Mouse (Mus musculus): ENCODE results near the gene Tfip11. TPM values are rescaled to one million over a fixed set of nuclear protein-coding genes. Genes with fewer than 3 reads are reported as not detected.

Tfip11 gene
- total RNA-seq (2014; fragmentation: Nextera tagmentation) (32.1 and 33.3 TPM in 2 replicates), total RNA-seq (2017) (14.7 and 22.6 TPM in 2 replicates)

GRCm38 (mm10) chr5:112325546-112326445 lies at the start of gene Tfip11:
TSS of gene Tfip11 (plus strand) at chr5:112326358.
- ATAC-seq (replicated peaks; ENCODE audit: low FRiP score, low TSS enrichment, poor library complexity, severe bottlenecking), result peak; percentile 84

- ATAC-seq (replicated peaks; ENCODE audit: low FRiP score, low TSS enrichment, poor library complexity, severe bottlenecking), result 0 out of 2 replicates have a peak, but pooled peaks have one; percentile 2
These were observed 49.2 kb upstream of the Tfip11 start for GRCm38 (mm10) chr5:112276907-112277348.

GRCm38 (mm10) chr5:112277906-112278470 lies 48.2 kb upstream of the Tfip11 start:
- no peak for ATAC-seq (replicated peaks; ENCODE audit: low FRiP score, low TSS enrichment, poor library complexity, severe bottlenecking)

GRCm38 (mm10) chr5:112279181-112280021 lies 46.8 kb upstream of the Tfip11 start:
- ATAC-seq (replicated peaks; ENCODE audit: low FRiP score, low TSS enrichment, poor library complexity, severe bottlenecking), result no peak

GRCm38 (mm10) chr5:112280151-112280550 lies 46.0 kb upstream of the Tfip11 start:
- no peak for ATAC-seq (replicated peaks; ENCODE audit: low FRiP score, low TSS enrichment, poor library complexity, severe bottlenecking)

- no peak for ATAC-seq (replicated peaks; ENCODE audit: low FRiP score, low TSS enrichment, poor library complexity, severe bottlenecking)
These were observed 45.1 kb upstream of the Tfip11 start for GRCm38 (mm10) chr5:112280863-112281660.

GRCm38 (mm10) chr5:112281676-112282075 lies 44.5 kb upstream of the Tfip11 start:
- no peak for ATAC-seq (replicated peaks; ENCODE audit: low FRiP score, low TSS enrichment, poor library complexity, severe bottlenecking)

GRCm38 (mm10) chr5:112282123-112282779 lies 43.9 kb upstream of the Tfip11 start:
- ATAC-seq (replicated peaks; ENCODE audit: low FRiP score, low TSS enrichment, poor library complexity, severe bottlenecking), result no peak

GRCm38 (mm10) chr5:112282780-112283482 lies 43.2 kb upstream of the Tfip11 start:
- ATAC-seq (replicated peaks; ENCODE audit: low FRiP score, low TSS enrichment, poor library complexity, severe bottlenecking), result no peak

GRCm38 (mm10) chr5:112283543-112284202 lies 42.5 kb upstream of the Tfip11 start:
- no peak for ATAC-seq (replicated peaks; ENCODE audit: low FRiP score, low TSS enrichment, poor library complexity, severe bottlenecking)

- ATAC-seq (replicated peaks; ENCODE audit: low FRiP score, low TSS enrichment, poor library complexity, severe bottlenecking), result no peak
These were observed 42.0 kb upstream of the Tfip11 start for GRCm38 (mm10) chr5:112284203-112284582.

GRCm38 (mm10) chr5:112285548-112286085 lies 40.5 kb upstream of the Tfip11 start:
- ATAC-seq (replicated peaks; ENCODE audit: low FRiP score, low TSS enrichment, poor library complexity, severe bottlenecking), result peak; percentile 22

GRCm38 (mm10) chr5:112286608-112286983 lies 39.6 kb upstream of the Tfip11 start:
- ATAC-seq (replicated peaks; ENCODE audit: low FRiP score, low TSS enrichment, poor library complexity, severe bottlenecking), result no peak

GRCm38 (mm10) chr5:112286984-112287641 lies 39.0 kb upstream of the Tfip11 start:
- no peak for ATAC-seq (replicated peaks; ENCODE audit: low FRiP score, low TSS enrichment, poor library complexity, severe bottlenecking)

GRCm38 (mm10) chr5:112287652-112288051 lies 38.5 kb upstream of the Tfip11 start:
- no peak for ATAC-seq (replicated peaks; ENCODE audit: low FRiP score, low TSS enrichment, poor library complexity, severe bottlenecking)

GRCm38 (mm10) chr5:112288193-112289141 lies 37.7 kb upstream of the Tfip11 start:
- ATAC-seq (replicated peaks; ENCODE audit: low FRiP score, low TSS enrichment, poor library complexity, severe bottlenecking), result no peak

Data from megakaryocyte-erythroid progenitor cell, adult 5-6 weeks (primary cell).